Mouse (Mus musculus): ENCODE results near the gene Serf2.

DNA sequence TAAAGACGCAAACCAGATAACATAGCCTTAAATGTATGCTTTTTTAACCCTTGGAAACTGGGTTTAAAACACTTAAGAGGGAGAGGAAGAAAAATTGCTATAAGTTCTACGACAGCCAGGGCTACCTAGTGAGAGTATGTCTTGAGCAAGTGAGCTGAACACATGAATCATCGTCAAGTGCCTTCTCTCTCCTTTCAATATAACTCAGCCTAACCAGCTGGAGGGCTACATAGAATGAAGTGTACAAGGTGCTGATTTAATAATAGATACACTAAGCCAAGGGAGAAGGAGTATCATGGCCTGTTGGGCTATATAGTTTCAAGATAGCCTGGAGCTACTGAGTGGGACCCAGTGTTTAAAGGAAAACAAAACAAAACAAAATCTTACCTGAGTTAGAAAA is 30.5 kb upstream of the Serf2 start:
- TF ChIP-seq CTCF (IDR thresholded peaks at IDR 0.05; ENCODE audit: low read depth): no peak
- no peak for TF ChIP-seq EP300 (IDR thresholded peaks at IDR 0.05; ENCODE audit: low read depth)
